Mouse (Mus musculus) left cerebral cortex, postnatal 4 days (tissue): ENCODE data around the gene Plcd3. TPM values are rescaled to one million over a fixed set of nuclear protein-coding genes. Genes with fewer than 3 reads are reported as not detected.

Experiments
- DNase-seq: peaks from one replicate; pipeline ENCODE4 v3.0.0-alpha.2; 2022
- intact Hi-C: fragments of 180-260 bp; cut with DNase I; formaldehyde crosslinking; loops from one replicate; pipeline ENCODE4 v1.15.1; 2025
- total RNA-seq, 2 experiments: library from RNA; stranded (reverse); gene quantifications; 2 replicates each; pipeline ENCODE4 v1.2.3; 2021

Gene Plcd3
- total RNA-seq, 2 experiments from 2014 or later, result 11.1 to 13.8 TPM

DNA sequence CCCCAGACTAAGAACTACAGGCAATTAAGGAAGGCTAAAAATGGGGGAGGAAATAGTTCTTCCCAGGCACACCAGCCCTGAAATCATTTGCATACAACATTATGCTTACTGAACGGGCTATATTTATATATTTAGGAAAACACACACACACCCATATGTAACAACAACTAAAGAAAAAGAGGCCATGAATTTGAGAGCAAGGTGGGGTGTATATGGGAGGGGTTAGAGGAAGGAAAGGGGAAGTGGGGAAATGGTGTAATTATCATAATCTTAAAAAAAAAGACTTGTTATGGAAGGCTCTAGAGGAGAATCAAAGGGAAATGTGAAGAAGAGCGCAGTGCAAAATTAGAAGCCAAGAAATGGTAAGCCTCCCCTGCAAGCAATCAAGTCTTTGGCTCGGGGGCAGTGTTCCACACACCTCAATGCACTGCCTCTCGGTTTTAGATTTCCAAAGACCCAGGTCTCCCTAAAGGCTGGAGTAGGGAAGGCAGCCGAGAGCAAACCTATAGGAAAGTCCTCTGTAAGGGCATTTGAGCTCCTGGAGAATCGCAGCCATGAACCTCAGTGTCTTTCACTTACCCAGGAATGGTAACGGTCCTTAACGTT lies 73.8 kb downstream of the Plcd3 start:
- DNase-seq, result no peak
- intact Hi-C loops, result no loop called here

DNA sequence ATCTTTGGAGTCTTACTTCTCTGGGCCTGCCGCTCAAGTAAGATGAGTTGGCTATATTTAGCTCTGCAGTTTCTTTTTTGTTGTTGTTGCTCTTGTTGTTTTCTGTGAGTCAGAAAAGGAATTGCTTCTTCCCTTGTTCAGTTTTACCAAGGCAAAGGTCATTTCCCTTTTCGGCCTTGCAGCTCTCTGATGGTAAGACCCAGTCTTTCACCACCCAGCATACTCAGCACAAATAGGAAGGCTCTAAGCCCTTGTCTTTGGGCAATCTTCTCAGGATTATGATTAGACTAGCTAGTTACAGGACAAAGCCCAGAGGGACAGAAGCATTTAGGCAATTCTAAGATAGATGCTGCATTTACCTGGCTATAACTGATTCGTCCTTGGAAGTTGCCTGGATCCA lies 74.6 kb downstream of the Plcd3 start:
- intact Hi-C loops, result no loop called here
- DNase-seq, result no peak

DNA sequence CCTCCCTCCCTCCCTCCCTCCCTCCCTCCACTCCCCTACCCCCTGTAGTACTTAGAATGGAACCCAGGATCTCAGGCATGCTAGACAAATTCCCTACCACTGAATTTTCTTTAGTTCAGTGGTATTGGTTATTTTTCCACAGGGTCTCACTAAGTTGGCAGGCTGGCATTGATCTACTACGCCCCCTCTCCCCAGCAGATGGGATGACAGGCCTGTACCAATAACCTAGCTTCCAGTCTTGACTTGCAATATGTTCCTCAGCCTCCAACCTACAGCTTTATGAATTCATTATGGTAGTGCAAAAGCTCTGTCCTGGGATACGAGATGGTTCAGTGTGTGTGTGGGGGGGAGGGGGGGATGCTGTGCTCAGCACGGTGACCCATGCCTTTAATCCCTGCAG lies 77.5 kb downstream of the Plcd3 start:
- no peak for DNase-seq
- intact Hi-C loops, result no loop called here

DNA sequence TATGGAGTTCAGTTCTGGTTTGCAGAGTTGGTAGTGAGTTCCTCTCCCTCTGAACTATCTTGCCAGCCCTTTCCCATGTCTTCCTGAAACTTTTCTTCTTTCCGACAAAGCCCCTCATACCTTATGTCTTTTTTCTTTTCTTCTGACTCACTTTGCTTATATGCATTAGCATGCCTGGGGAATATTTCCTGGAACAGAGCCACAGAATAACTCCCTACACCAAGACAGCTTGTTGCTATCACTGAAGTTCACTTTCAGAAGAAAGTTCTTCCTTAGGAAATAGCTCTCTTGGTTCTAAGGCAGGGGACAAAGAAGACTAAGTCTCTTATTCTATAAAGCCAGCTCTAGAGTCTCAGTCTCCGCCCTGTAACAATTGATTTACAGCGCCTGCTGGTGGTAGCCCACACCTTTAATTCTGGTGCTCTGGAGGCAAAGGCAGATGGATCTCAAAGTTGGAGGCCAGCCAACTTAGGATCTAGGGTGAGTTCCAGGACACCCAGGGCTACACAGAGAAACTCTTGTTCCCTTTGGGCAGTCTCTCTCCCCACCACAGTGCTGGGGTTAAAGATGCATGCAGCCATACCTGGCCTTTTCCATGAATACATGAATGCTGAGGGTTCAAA lies 80.6 kb downstream of the Plcd3 start:
- intact Hi-C loops, result no loop called here
- DNase-seq, result no peak

Other genes with a start within 250 kb of the Plcd3 start
- gene Eftud2, start 220.7 kb downstream of the Plcd3 start, total RNA-seq, result 100 to 1,000 TPM; 113 to 125 TPM
- under 1 TPM; 0.48 to 0.95 TPM for gene Ccdc103, start 220.5 kb downstream of the Plcd3 start, total RNA-seq
- gene Fam187a, start 216.5 kb downstream of the Plcd3 start, total RNA-seq, result not detected
- gene Gfap, start 200.7 kb downstream of the Plcd3 start, total RNA-seq, result 10 to 100 TPM; 37.2 to 56.0 TPM
- 1 to 10 TPM; 3.7 to 4.1 TPM for gene Kif18b, start 176.5 kb downstream of the Plcd3 start, total RNA-seq
- 10 to 100 TPM; 10.9 to 12.7 TPM for gene C1ql1, start 155.0 kb downstream of the Plcd3 start, total RNA-seq
- gene Nmt1, start 73.5 kb downstream of the Plcd3 start, total RNA-seq, result 10 to 100 TPM; 60.3 to 67.8 TPM
- gene Dcakd, start 73.3 kb downstream of the Plcd3 start, total RNA-seq, result 100 to 1,000 TPM; 116 to 128 TPM
- gene Acbd4, start within 50 bp of the Plcd3 start, total RNA-seq, result 10 to 100 TPM; 31.7 to 41.3 TPM
- gene Hexim1, start 14.6 kb upstream of the Plcd3 start, total RNA-seq, result 10 to 100 TPM; 22.9 to 23.2 TPM
- gene Hexim2, start 30.8 kb upstream of the Plcd3 start, total RNA-seq, result 10 to 100 TPM; 19.0 to 24.2 TPM
- gene Fmnl1, start 69.4 kb upstream of the Plcd3 start, total RNA-seq, result 10 to 100 TPM; 34.8 to 39.1 TPM
- gene 1700023F06Rik, start 106.9 kb upstream of the Plcd3 start, total RNA-seq, result 1 to 10 TPM; 1.5 to 2.0 TPM
- 1 to 10 TPM; 1.4 to 2.0 TPM for gene Spata32, start 116.8 kb upstream of the Plcd3 start, total RNA-seq
- 1 to 10 TPM; 3.7 to 4.3 TPM for gene Map3k14, start 165.8 kb upstream of the Plcd3 start, total RNA-seq